Comparison of ENCODE assay signal across 8 mouse cellular contexts in genomic region chr17:25015655-25016291, GRCm38 (mm10). TPM values are rescaled to one million over a fixed set of nuclear protein-coding genes. Genes with fewer than 3 reads are reported as not detected.
DNase-seq lines count a peak whose midpoint lies in the region; ATAC-seq lines count a peak whose summit lies in the region.

Cramp1l (minus strand) TSS chr17:25015788.
Ift140 (plus strand) TSS chr17:25016085.

- H3K4me3 ChIP-seq in hindbrain, embryonic 11.5 days (ENCODE audit: low read depth, low read length), result peak within 1 kb of the TSS; percentile 99

- no peaks in the 10 kb centered on the region for H3K9me3 ChIP-seq in hindbrain, embryonic 11.5 days (ENCODE audit: control insufficient read depth, low read length)

- H3K4me1 ChIP-seq in hindbrain, embryonic 11.5 days (replicated peaks; ENCODE audit: control insufficient read depth, insufficient read depth, low read length), result no peaks in the 10 kb centered on the region

- H3K27me3 ChIP-seq in hindbrain, embryonic 11.5 days (ENCODE audit: control insufficient read depth, insufficient read depth, low read length), result no peaks in the 10 kb centered on the region

- peak within 1 kb of the TSS; percentile 82 for H3K27ac ChIP-seq in hindbrain, embryonic 11.5 days (ENCODE audit: low read depth, low read length)

- peak; percentile 99 for DNase-seq in Muller cell, postnatal 12 days (ENCODE audit: inconsistent ontology term)
- DNase-seq in cerebellum, adult 9-11 months, result peak; percentile 100
- DNase-seq in frontal cortex, adult 2 months (ENCODE audit: extremely low spot score in 1 of 2, low spot score in 1 of 2), result peak; percentile 99
- peak; percentile 100 for DNase-seq in hindbrain, embryonic 11.5 days (ENCODE audit: low spot score)
- DNase-seq in layer of hippocampus, postnatal 10 days (ENCODE audit: low spot score in 2 of 2), result peak; percentile 96 to 98
- DNase-seq in lung, postnatal 10 days, result peak; percentile 99
- peak; percentile 99 for DNase-seq in ovary, postnatal 36 days (ENCODE audit: low spot score)
- peak; percentile 98 for DNase-seq in thymus, postnatal 25 days

- H3K36me3 ChIP-seq in hindbrain, embryonic 11.5 days (ENCODE audit: control insufficient read depth, insufficient read depth, low read length), result no peaks in the 10 kb centered on the region

- under 1% methylated on average over 52 of the region's 62 CpGs for WGBS in hindbrain, embryonic 11.5 days

- peak; percentile 98 for ATAC-seq in hindbrain, embryonic 11.5 days (ENCODE audit: low FRiP score)

- peak within 1 kb of the TSS; percentile 91 for H3K4me2 ChIP-seq in hindbrain, embryonic 11.5 days (replicated peaks; ENCODE audit: low read depth, low read length)

- peak within 1 kb of the TSS; percentile 99 for H3K9ac ChIP-seq in hindbrain, embryonic 11.5 days (ENCODE audit: low read depth, low read length)

RNA-seq across cellular contexts. Expression of gene Cramp1l, which starts in this region (rescaled TPM):
- polyA plus RNA-seq in frontal cortex, adult 2 months (2012; rRNA removed), result 21.5 and 22.2 TPM in 2 replicates
- polyA plus RNA-seq in hindbrain, embryonic 11.5 days (2014; fragmentation: Nextera tagmentation; extraction: Ambion mirVana), result 11.2 and 15.1 TPM in 2 replicates
- total RNA-seq in layer of hippocampus, postnatal 10 days (2021), result 10 to 100 TPM; 27.2 to 28.9 TPM

RNA-seq across cellular contexts. Expression of gene Ift140, which starts in this region (rescaled TPM):
- 19.0 and 23.6 TPM in 2 replicates for polyA plus RNA-seq in frontal cortex, adult 2 months (2012; rRNA removed)
- polyA plus RNA-seq in hindbrain, embryonic 11.5 days (2014; fragmentation: Nextera tagmentation; extraction: Ambion mirVana), result 15.9 and 17.5 TPM in 2 replicates
- 10 to 100 TPM; 25.6 to 30.1 TPM for total RNA-seq in layer of hippocampus, postnatal 10 days (2021)

Comparison
In these comparisons a context has a peak if more than half of its experiments do, and no peak if none do; other contexts are left out.
1. Peak in every context shown above with its lines: DNase-seq, ATAC-seq, H3K4me3 ChIP-seq and H3K27ac ChIP-seq.